Mouse (Mus musculus): ENCODE measurements around the gene Lin54.

GRCm38 (mm10) chr5:100437917-100438316 lies 62.5 kb downstream of the Lin54 start:
- TF ChIP-seq CTCF (IDR thresholded peaks at IDR 0.05; ENCODE audit: control insufficient read depth, insufficient read depth, insufficient replicate concordance, low read depth, low read length): no peak
- no peak for TF ChIP-seq POLR2A (IDR thresholded peaks at IDR 0.05; ENCODE audit: control insufficient read depth, low read depth, low read length)

Measured in testis, adult 2 months (tissue).